Mouse (Mus musculus): Measurements from ENCODE around the gene Akap7.

The Akap7 gene

GRCm38 (mm10) chr10:25284427-25285099 is 23.1 kb downstream of the Akap7 start:
- Histone ChIP-seq H3K36me3 (ENCODE audit: control insufficient read depth, insufficient read depth, low read length, poor library complexity, severe bottlenecking) (no peaks in the 10 kb centered on the region), H3K27me3 (ENCODE audit: control insufficient read depth, insufficient read depth, low read length, poor library complexity, severe bottlenecking) (no peaks in the 10 kb centered on the region)
- no peak for DNase-seq (ENCODE audit: low read depth, low spot score)

- Histone ChIP-seq H3K27me3 (ENCODE audit: control insufficient read depth, insufficient read depth, low read length, poor library complexity, severe bottlenecking) (no peaks in the 10 kb centered on the region), H3K36me3 (ENCODE audit: control insufficient read depth, insufficient read depth, low read length, poor library complexity, severe bottlenecking) (no peaks in the 10 kb centered on the region)
- DNase-seq (ENCODE audit: low read depth, low spot score): no peak
These were observed 24.3 kb downstream of the Akap7 start for GRCm38 (mm10) chr10:25283397-25283796.

- Histone ChIP-seq H3K27me3 (ENCODE audit: control insufficient read depth, insufficient read depth, low read length, poor library complexity, severe bottlenecking) (no peaks in the 10 kb centered on the region), H3K36me3 (ENCODE audit: control insufficient read depth, insufficient read depth, low read length, poor library complexity, severe bottlenecking) (no peaks in the 10 kb centered on the region)
- no peak for DNase-seq (ENCODE audit: low read depth, low spot score)
These were observed 27.5 kb downstream of the Akap7 start for GRCm38 (mm10) chr10:25280141-25280540.

GRCm38 (mm10) chr10:25279406-25279805 is 28.3 kb downstream of the Akap7 start:
- Histone ChIP-seq H3K27me3 (ENCODE audit: control insufficient read depth, insufficient read depth, low read length, poor library complexity, severe bottlenecking) (no peaks in the 10 kb centered on the region), H3K36me3 (ENCODE audit: control insufficient read depth, insufficient read depth, low read length, poor library complexity, severe bottlenecking) (no peaks in the 10 kb centered on the region)
- DNase-seq (ENCODE audit: low read depth, low spot score): peak; percentile 47

- DNase-seq (ENCODE audit: low read depth, low spot score): no peak
These were observed 32.2 kb downstream of the Akap7 start for GRCm38 (mm10) chr10:25275492-25275891.

GRCm38 (mm10) chr10:25274621-25275330 is 32.9 kb downstream of the Akap7 start:
- Histone ChIP-seq H3K27me3 (ENCODE audit: control insufficient read depth, insufficient read depth, low read length, poor library complexity, severe bottlenecking) (no peaks in the 10 kb centered on the region), H3K36me3 (ENCODE audit: control insufficient read depth, insufficient read depth, low read length, poor library complexity, severe bottlenecking) (no peaks in the 10 kb centered on the region)
- no peak for DNase-seq (ENCODE audit: low read depth, low spot score)

More at GRCm38 (mm10) chr10:25275492-25275891, 32.2 kb downstream of the Akap7 start:
- Histone ChIP-seq H3K36me3 (ENCODE audit: control insufficient read depth, insufficient read depth, low read length, poor library complexity, severe bottlenecking) (no peaks in the 10 kb centered on the region), H3K27me3 (ENCODE audit: control insufficient read depth, insufficient read depth, low read length, poor library complexity, severe bottlenecking) (no peaks in the 10 kb centered on the region)

- H3K27me3 ChIP-seq (ENCODE audit: control insufficient read depth, insufficient read depth, low read length, poor library complexity, severe bottlenecking): no peaks in the 10 kb centered on the region
- no peak for DNase-seq (ENCODE audit: low read depth, low spot score)
- H3K36me3 ChIP-seq (ENCODE audit: control insufficient read depth, insufficient read depth, low read length, poor library complexity, severe bottlenecking): no peaks in the 10 kb centered on the region
These were observed 33.9 kb downstream of the Akap7 start for GRCm38 (mm10) chr10:25273731-25274130.

- no peaks in the 10 kb centered on the region; the same call in 1 of the 2 replicates for H3K36me3 ChIP-seq (ENCODE audit: control insufficient read depth, insufficient read depth, low read length, poor library complexity, severe bottlenecking)
- DNase-seq (ENCODE audit: low read depth, low spot score): no peak
- no peaks in the 10 kb centered on the region for H3K27me3 ChIP-seq (ENCODE audit: control insufficient read depth, insufficient read depth, low read length, poor library complexity, severe bottlenecking)
These were observed 35.9 kb downstream of the Akap7 start for GRCm38 (mm10) chr10:25271756-25272155.

GRCm38 (mm10) chr10:25271207-25271606 is 36.5 kb downstream of the Akap7 start:
- Histone ChIP-seq H3K36me3 (ENCODE audit: control insufficient read depth, insufficient read depth, low read length, poor library complexity, severe bottlenecking) (no peaks in the 10 kb centered on the region; the same call in 1 of the 2 replicates), H3K27me3 (ENCODE audit: control insufficient read depth, insufficient read depth, low read length, poor library complexity, severe bottlenecking) (no peaks in the 10 kb centered on the region)
- DNase-seq (ENCODE audit: low read depth, low spot score): no peak

- peak; percentile 80 for DNase-seq (ENCODE audit: low read depth, low spot score)
These were observed 39.0 kb downstream of the Akap7 start for GRCm38 (mm10) chr10:25268476-25269351.

GRCm38 (mm10) chr10:25261176-25261575 is 46.5 kb downstream of the Akap7 start:
- DNase-seq (ENCODE audit: low read depth, low spot score): no peak
- no peaks in the 10 kb centered on the region for H3K36me3 ChIP-seq (ENCODE audit: control insufficient read depth, insufficient read depth, low read length, poor library complexity, severe bottlenecking)
- H3K27me3 ChIP-seq (ENCODE audit: control insufficient read depth, insufficient read depth, low read length, poor library complexity, severe bottlenecking): no peaks in the 10 kb centered on the region

More at GRCm38 (mm10) chr10:25268476-25269351, 39.0 kb downstream of the Akap7 start:
- no peaks in the 10 kb centered on the region for H3K27me3 ChIP-seq (ENCODE audit: control insufficient read depth, insufficient read depth, low read length, poor library complexity, severe bottlenecking)
- no peaks in the 10 kb centered on the region; the same call in 1 of the 2 replicates for H3K36me3 ChIP-seq (ENCODE audit: control insufficient read depth, insufficient read depth, low read length, poor library complexity, severe bottlenecking)

GRCm38 (mm10) chr10:25260724-25261123 is 46.9 kb downstream of the Akap7 start:
- no peak for DNase-seq (ENCODE audit: low read depth, low spot score)

GRCm38 (mm10) chr10:25258171-25258570 is 49.5 kb downstream of the Akap7 start:
- Histone ChIP-seq H3K27me3 (ENCODE audit: control insufficient read depth, insufficient read depth, low read length, poor library complexity, severe bottlenecking) (no peaks in the 10 kb centered on the region), H3K36me3 (ENCODE audit: control insufficient read depth, insufficient read depth, low read length, poor library complexity, severe bottlenecking) (no peaks in the 10 kb centered on the region)
- DNase-seq (ENCODE audit: low read depth, low spot score): no peak

More at GRCm38 (mm10) chr10:25260724-25261123, 46.9 kb downstream of the Akap7 start:
- Histone ChIP-seq H3K27me3 (ENCODE audit: control insufficient read depth, insufficient read depth, low read length, poor library complexity, severe bottlenecking) (no peaks in the 10 kb centered on the region), H3K36me3 (ENCODE audit: control insufficient read depth, insufficient read depth, low read length, poor library complexity, severe bottlenecking) (no peaks in the 10 kb centered on the region)

- H3K27me3 ChIP-seq (ENCODE audit: control insufficient read depth, insufficient read depth, low read length, poor library complexity, severe bottlenecking): no peaks in the 10 kb centered on the region
These were observed 50.2 kb downstream of the Akap7 start for GRCm38 (mm10) chr10:25257466-25257865.

More at GRCm38 (mm10) chr10:25257466-25257865, 50.2 kb downstream of the Akap7 start:
- no peak for DNase-seq (ENCODE audit: low read depth, low spot score)
- H3K36me3 ChIP-seq (ENCODE audit: control insufficient read depth, insufficient read depth, low read length, poor library complexity, severe bottlenecking): no peaks in the 10 kb centered on the region
